Mouse (Mus musculus): ENCODE measurements around the gene Zfp689.
"Not testable (repeated sequence)": the region's sequence is repeated elsewhere in the genome, so short reads cannot be mapped to it uniquely, and the experiment has no call there.

The Zfp689 gene

GRCm38 (mm10) chr7:127448521-127449300 lies at the start of gene Zfp689:
TSS of gene Zfp689 (minus strand) at chr7:127449158.
- peak; percentile 94 to 99 for DNase-seq (ENCODE audit: inconsistent age in 2 of 2, low spot score in 1 of 2)

- peak; percentile 36 to 78 for DNase-seq (ENCODE audit: inconsistent age in 2 of 2, low spot score in 1 of 2)
These were observed 49.4 kb upstream of the Zfp689 start for GRCm38 (mm10) chr7:127498407-127498806.

- DNase-seq (ENCODE audit: inconsistent age in 2 of 2, low spot score in 1 of 2) = no peak
These were observed 48.4 kb upstream of the Zfp689 start for GRCm38 (mm10) chr7:127497382-127497781.

GRCm38 (mm10) chr7:127494648-127495047 lies 45.7 kb upstream of the Zfp689 start:
- DNase-seq (ENCODE audit: inconsistent age in 2 of 2, low spot score in 1 of 2) = no peak

GRCm38 (mm10) chr7:127491846-127492245 lies 42.9 kb upstream of the Zfp689 start:
- no peak for DNase-seq (ENCODE audit: inconsistent age in 2 of 2, low spot score in 1 of 2)

GRCm38 (mm10) chr7:127489982-127490381 lies 41.0 kb upstream of the Zfp689 start:
- DNase-seq (ENCODE audit: inconsistent age in 2 of 2, low spot score in 1 of 2) = no peak

GRCm38 (mm10) chr7:127488364-127488763 lies 39.4 kb upstream of the Zfp689 start:
- DNase-seq (ENCODE audit: inconsistent age in 2 of 2, low spot score in 1 of 2) = not testable (repeated sequence)

- DNase-seq (ENCODE audit: inconsistent age in 2 of 2, low spot score in 1 of 2) = no peak
These were observed 36.5 kb upstream of the Zfp689 start for GRCm38 (mm10) chr7:127485416-127485815.

- peak in 1 of 2 experiments; percentile 56 for DNase-seq (ENCODE audit: inconsistent age in 2 of 2, low spot score in 1 of 2)
These were observed 31.4 kb upstream of the Zfp689 start for GRCm38 (mm10) chr7:127480321-127480720.

- peak; percentile 39 to 75 for DNase-seq (ENCODE audit: inconsistent age in 2 of 2, low spot score in 1 of 2)
These were observed 30.6 kb upstream of the Zfp689 start for GRCm38 (mm10) chr7:127479318-127480225.

GRCm38 (mm10) chr7:127478635-127479317 lies 29.8 kb upstream of the Zfp689 start, which contains the start of gene Fbrs:
TSS of gene Fbrs (plus strand) at chr7:127479199.
- peak; percentile 98 to 99 for DNase-seq (ENCODE audit: inconsistent age in 2 of 2, low spot score in 1 of 2)

- peak; percentile 100 for DNase-seq (ENCODE audit: inconsistent age in 2 of 2, low spot score in 1 of 2)
These were observed 29.0 kb upstream of the Zfp689 start for GRCm38 (mm10) chr7:127477687-127478634.

GRCm38 (mm10) chr7:127476855-127477254 lies 27.9 kb upstream of the Zfp689 start:
- no peak for DNase-seq (ENCODE audit: inconsistent age in 2 of 2, low spot score in 1 of 2)

- peak; percentile 58 to 67 for DNase-seq (ENCODE audit: inconsistent age in 2 of 2, low spot score in 1 of 2)
These were observed 27.4 kb upstream of the Zfp689 start for GRCm38 (mm10) chr7:127476336-127476735.

GRCm38 (mm10) chr7:127475186-127475740 lies 26.3 kb upstream of the Zfp689 start:
- DNase-seq (ENCODE audit: inconsistent age in 2 of 2, low spot score in 1 of 2) = no peak

- no peak for DNase-seq (ENCODE audit: inconsistent age in 2 of 2, low spot score in 1 of 2)
These were observed 25.6 kb upstream of the Zfp689 start for GRCm38 (mm10) chr7:127474378-127475070.

GRCm38 (mm10) chr7:127473705-127474104 lies 24.7 kb upstream of the Zfp689 start:
- no peak for DNase-seq (ENCODE audit: inconsistent age in 2 of 2, low spot score in 1 of 2)

- no peak for DNase-seq (ENCODE audit: inconsistent age in 2 of 2, low spot score in 1 of 2)
These were observed 23.1 kb upstream of the Zfp689 start for GRCm38 (mm10) chr7:127472060-127472459.

- DNase-seq (ENCODE audit: inconsistent age in 2 of 2, low spot score in 1 of 2) = no peak
These were observed 22.7 kb upstream of the Zfp689 start for GRCm38 (mm10) chr7:127471646-127472010.
